Mouse (Mus musculus) urinary bladder, adult 18-20 months (tissue): ENCODE data around the gene Ly6g5c.

Source experiments
- DNase-seq, 2 experiments: peaks; one replicate each; pipeline ENCODE4 v3.0.0; 2022; ENCODE audit warnings: low spot score in 2 of 2, mixed read lengths in 2 of 2

Gene Ly6g5c

GRCm38 (mm10) chr17:35140490-35140996 lies 32.5 kb downstream of the Ly6g5c start:
- no peak for DNase-seq

- DNase-seq, result no peak
These were observed 33.9 kb downstream of the Ly6g5c start for GRCm38 (mm10) chr17:35141971-35142370.

GRCm38 (mm10) chr17:35146139-35146538 lies 38.1 kb downstream of the Ly6g5c start:
- DNase-seq, result no peak

GRCm38 (mm10) chr17:35147348-35147747 lies 39.3 kb downstream of the Ly6g5c start:
- no peak for DNase-seq

GRCm38 (mm10) chr17:35147922-35148639 lies 40.0 kb downstream of the Ly6g5c start:
- no peak for DNase-seq

GRCm38 (mm10) chr17:35152121-35152520 lies 44.0 kb downstream of the Ly6g5c start:
- no peak for DNase-seq

GRCm38 (mm10) chr17:35153077-35153476 lies 45.0 kb downstream of the Ly6g5c start:
- no peak for DNase-seq

GRCm38 (mm10) chr17:35153931-35154330 lies 45.9 kb downstream of the Ly6g5c start:
- DNase-seq, result no peak

GRCm38 (mm10) chr17:35154616-35155015 lies 46.5 kb downstream of the Ly6g5c start:
- no peak for DNase-seq

GRCm38 (mm10) chr17:35155451-35155850 lies 47.4 kb downstream of the Ly6g5c start:
- no peak for DNase-seq

GRCm38 (mm10) chr17:35156461-35157200 lies 48.6 kb downstream of the Ly6g5c start:
- no peak for DNase-seq

- DNase-seq, result no peak
These were observed 49.2 kb downstream of the Ly6g5c start for GRCm38 (mm10) chr17:35157254-35157653.

GRCm38 (mm10) chr17:35157661-35158175 lies 49.6 kb downstream of the Ly6g5c start:
- no peak for DNase-seq

GRCm38 (mm10) chr17:35158850-35159593 lies 50.9 kb downstream of the Ly6g5c start:
- no peak for DNase-seq

- DNase-seq, result no peak
These were observed 51.6 kb downstream of the Ly6g5c start for GRCm38 (mm10) chr17:35159638-35160037.

- DNase-seq, result no peak
These were observed 53.3 kb downstream of the Ly6g5c start for GRCm38 (mm10) chr17:35161421-35161820.
